Mouse (Mus musculus) ES-E14 (cell line): ENCODE results near the gene Snai1. TPM values are rescaled to one million over a fixed set of nuclear protein-coding genes. Genes with fewer than 3 reads are reported as not detected.

Source experiments
- DNase-seq: peaks from one replicate; pipeline ENCODE4 v3.0.0-alpha.2; 2013; ENCODE audit warnings: low read depth, low spot score
- H3K27ac ChIP-seq: 2 replicates; pipeline ENCODE4 v1.5.1; 2012; ENCODE audit warnings: low read depth, mild to moderate bottlenecking, low read length, moderate library complexity, mixed read lengths; ENCODE audit not compliant: poor library complexity, insufficient read depth, severe bottlenecking
- H3K36me3 ChIP-seq: 2 replicates; pipeline ENCODE4 v1.6.1; 2012; ENCODE audit warnings: mild to moderate bottlenecking, low read length, moderate library complexity, mixed read lengths; ENCODE audit not compliant: control insufficient read depth, poor library complexity, insufficient read depth, severe bottlenecking
- H3K4me1 ChIP-seq, 2 experiments: fragments of 150-350 bp in 1 of 2; sonication (generic) in 1 of 2; 2 replicates each; pipeline ENCODE4 v1.6.1; 2012; ENCODE audit warnings: low read length in 2 of 2, mild to moderate bottlenecking in 1 of 2, mixed read lengths in 1 of 2; ENCODE audit not compliant: control insufficient read depth in 2 of 2, insufficient read depth in 2 of 2, poor library complexity in 1 of 2
- H3K4me3 ChIP-seq, 2 experiments: fragments of 150-350 bp in 1 of 2; sonication (generic) in 1 of 2; 2 replicates each; pipeline ENCODE4 v1.5.1; 2012; ENCODE audit warnings: low read length in 2 of 2, low read depth in 1 of 2, mild to moderate bottlenecking in 1 of 2, mixed read lengths in 1 of 2; ENCODE audit not compliant: insufficient read depth in 1 of 2, poor library complexity in 1 of 2, severe bottlenecking in 1 of 2
- H3K9ac ChIP-seq: 2 replicates; pipeline ENCODE4 v1.6.1; 2012; ENCODE audit warnings: low read depth, mild to moderate bottlenecking, low read length, mixed read lengths; ENCODE audit not compliant: poor library complexity, insufficient read depth, severe bottlenecking
- H3K9me3 ChIP-seq: fragments of 150-350 bp; sonication (generic); 2 replicates; pipeline ENCODE4 v1.6.1; 2012; ENCODE audit warnings: low read depth, mild to moderate bottlenecking, low read length; ENCODE audit not compliant: control insufficient read depth, insufficient read depth
- CHD2 ChIP-seq: IDR thresholded peaks from 2 replicates; pipeline ENCODE4 v1.6.1; 2014; ENCODE audit warnings: mild to moderate bottlenecking, low read depth, low read length, inconsistent platforms
- HCFC1 ChIP-seq: IDR thresholded peaks from 2 replicates; pipeline ENCODE4 v1.6.1; 2012; ENCODE audit warnings: low read length, inconsistent platforms, borderline replicate concordance; ENCODE audit not compliant: insufficient read depth
- MAFK ChIP-seq: IDR thresholded peaks from 2 replicates; pipeline ENCODE4 v1.6.1; 2014; ENCODE audit warnings: mild to moderate bottlenecking, low read depth, low read length, inconsistent platforms; ENCODE audit not compliant: insufficient read depth
- ZC3H11A ChIP-seq: IDR thresholded peaks from 2 replicates; pipeline ENCODE4 v1.6.1; 2012; ENCODE audit warnings: low read depth, mild to moderate bottlenecking, inconsistent platforms, low read length, borderline replicate concordance
- ZNF384 ChIP-seq: IDR thresholded peaks from 2 replicates; pipeline ENCODE4 v1.6.1; 2012; ENCODE audit warnings: low read depth, low read length, inconsistent platforms
- in situ Hi-C, 2 experiments: fragments of 600-800 bp; cut with MboI; formaldehyde crosslinking; loops; one replicate each; pipeline ENCODE4 v1.15.1; 2025; ENCODE audit warnings: low sequenced_read_pairs in 2 of 2, inconsistent platforms in 1 of 2; ENCODE audit not compliant: unreplicated experiment in 2 of 2
- total RNA-seq: library from RNA; depleted of rRNA; stranded (reverse); fragments of 300-350 nt; gene quantifications from 2 replicates; pipeline ENCODE4 v1.2.3, GENCODE M21; 2012; rRNA removed

Snai1 gene
- total RNA-seq, 1 experiment = 3.4 TPM

DNA sequence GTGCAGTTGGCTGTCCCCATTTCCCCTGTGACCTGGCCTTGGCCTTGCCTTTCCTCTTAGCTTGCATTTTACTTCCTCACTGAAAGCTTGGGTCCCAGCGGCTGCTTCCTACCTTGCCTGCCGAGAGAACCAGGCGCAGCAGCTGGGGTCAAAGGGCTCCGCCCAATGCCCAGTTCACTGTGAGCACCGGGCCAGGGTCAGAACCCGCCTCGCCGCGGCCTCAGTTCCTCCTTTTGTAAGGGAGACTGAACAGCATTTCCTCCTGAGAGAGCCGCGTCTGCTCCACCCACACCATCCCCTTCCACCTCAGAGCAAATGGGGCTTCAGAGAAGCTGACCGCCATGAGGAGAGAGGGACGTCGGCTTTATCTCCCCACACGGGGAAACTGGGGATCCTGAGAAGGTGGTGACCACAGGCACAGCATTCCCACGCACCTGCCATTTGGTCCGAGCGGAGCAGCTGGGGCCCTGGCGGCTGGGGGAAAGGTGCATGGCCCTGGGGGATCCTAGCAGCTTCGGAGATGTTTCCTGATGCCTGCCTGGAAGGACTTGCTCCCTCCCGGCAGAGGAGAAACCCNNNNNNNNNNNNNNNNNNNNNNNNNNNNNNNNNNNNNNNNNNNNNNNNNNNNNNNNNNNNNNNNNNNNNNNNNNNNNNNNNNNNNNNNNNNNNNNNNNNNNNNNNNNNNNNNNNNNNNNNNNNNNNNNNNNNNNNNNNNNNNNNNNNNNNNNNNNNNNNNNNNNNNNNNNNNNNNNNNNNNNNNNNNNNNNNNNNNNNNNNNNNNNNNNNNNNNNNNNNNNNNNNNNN, 51.0 kb downstream of the Snai1 start:
- peaks cover 0 to 29% of the 10 kb centered on the region in 2 experiments; a peak in 3 of 4 replicates for H3K4me1 ChIP-seq
- H3K9ac ChIP-seq = peak overlapping the region; percentile 36; the same call in 1 of the 2 replicates
- peak overlapping the region; percentile 58 for H3K4me3 ChIP-seq
- no peak overlapping the region for H3K27ac ChIP-seq
- no peaks in the 10 kb centered on the region for H3K36me3 ChIP-seq
- no peak for DNase-seq
- TF ChIP-seq ZNF384 (no peak), CHD2 (no peak), ZC3H11A (no peak), HCFC1 (no peak), MAFK (no peak)
- in situ Hi-C loops = no loop called here
- H3K9me3 ChIP-seq = no peaks in the 10 kb centered on the region

Other genes with a start within 250 kb of the Snai1 start
- gene B4galt5, start 189.0 kb upstream of the Snai1 start, total RNA-seq = 40.5 and 61.7 TPM in 2 replicates
- 38.6 and 54.4 TPM in 2 replicates for gene Slc9a8, start 116.5 kb upstream of the Snai1 start, total RNA-seq
- gene Rnf114, start 45.5 kb upstream of the Snai1 start, total RNA-seq = 39.3 and 48.1 TPM in 2 replicates
- 10.0 and 11.0 TPM in 2 replicates for gene Spata2, start 45.3 kb upstream of the Snai1 start, total RNA-seq
- gene Ube2v1, start 93.9 kb downstream of the Snai1 start, total RNA-seq = 68.2 and 115 TPM in 2 replicates
- gene Gm20431, start 123.3 kb downstream of the Snai1 start, total RNA-seq = 21.9 and 37.4 TPM in 2 replicates
- 9.1 and 11.2 TPM in 2 replicates for gene Cebpb, start 150.7 kb downstream of the Snai1 start, total RNA-seq
- gene Tmem189, start 151.6 kb downstream of the Snai1 start, total RNA-seq = 43.7 and 54.9 TPM in 2 replicates